Mouse (Mus musculus): ENCODE results near the gene Fhad1.
"Not testable (repeated sequence)": the region's sequence is repeated elsewhere in the genome, so short reads cannot be mapped to it uniquely, and the experiment has no call there.

Gene Fhad1

GRCm38 (mm10) chr4:142039662-142040353 lies 24.9 kb upstream of the Fhad1 start:
- no peak for DNase-seq (ENCODE audit: low spot score in 2 of 2)

- no peak for DNase-seq (ENCODE audit: low spot score in 2 of 2)
Measured at GRCm38 (mm10) chr4:142037897-142038296, 23.0 kb upstream of the Fhad1 start.

GRCm38 (mm10) chr4:142028533-142028932 lies 13.7 kb upstream of the Fhad1 start:
- DNase-seq (ENCODE audit: low spot score in 2 of 2), result no peak

GRCm38 (mm10) chr4:142026965-142027364 lies 12.1 kb upstream of the Fhad1 start:
- DNase-seq (ENCODE audit: low spot score in 2 of 2), result no peak

- DNase-seq (ENCODE audit: low spot score in 2 of 2), result no peak
Measured at GRCm38 (mm10) chr4:142024536-142024935, 9.7 kb upstream of the Fhad1 start.

GRCm38 (mm10) chr4:142023166-142023565 lies 8.3 kb upstream of the Fhad1 start:
- no peak for DNase-seq (ENCODE audit: low spot score in 2 of 2)

GRCm38 (mm10) chr4:142017686-142018085 lies 2.8 kb upstream of the Fhad1 start:
- DNase-seq (ENCODE audit: low spot score in 2 of 2), result no peak

GRCm38 (mm10) chr4:142011236-142011635 lies 3.6 kb downstream of the Fhad1 start:
- no peak for DNase-seq (ENCODE audit: low spot score in 2 of 2)

- no peak for DNase-seq (ENCODE audit: low spot score in 2 of 2)
Measured at GRCm38 (mm10) chr4:142010441-142010840, 4.4 kb downstream of the Fhad1 start.

- DNase-seq (ENCODE audit: low spot score in 2 of 2), result no peak
Measured at GRCm38 (mm10) chr4:142008206-142008605, 6.7 kb downstream of the Fhad1 start.

GRCm38 (mm10) chr4:142000581-142000980 lies 14.3 kb downstream of the Fhad1 start:
- no peak for DNase-seq (ENCODE audit: low spot score in 2 of 2)

- DNase-seq (ENCODE audit: low spot score in 2 of 2), result no peak
Measured at GRCm38 (mm10) chr4:141999494-142000074, 15.3 kb downstream of the Fhad1 start.

- DNase-seq (ENCODE audit: low spot score in 2 of 2), result no peak
Measured at GRCm38 (mm10) chr4:141998282-141998821, 16.5 kb downstream of the Fhad1 start.

GRCm38 (mm10) chr4:141996880-141997279 lies 18.0 kb downstream of the Fhad1 start:
- DNase-seq (ENCODE audit: low spot score in 2 of 2), result no peak

- DNase-seq (ENCODE audit: low spot score in 2 of 2), result no peak
Measured at GRCm38 (mm10) chr4:141996086-141996485, 18.8 kb downstream of the Fhad1 start.

- DNase-seq (ENCODE audit: low spot score in 2 of 2), result not testable (repeated sequence)
Measured at GRCm38 (mm10) chr4:141994062-141994471, 20.8 kb downstream of the Fhad1 start.

- DNase-seq (ENCODE audit: low spot score in 2 of 2), result no peak
Measured at GRCm38 (mm10) chr4:141993347-141994061, 21.4 kb downstream of the Fhad1 start.

GRCm38 (mm10) chr4:141992530-141993204 lies 22.2 kb downstream of the Fhad1 start:
- DNase-seq (ENCODE audit: low spot score in 2 of 2), result no peak

GRCm38 (mm10) chr4:141988178-141988577 lies 26.7 kb downstream of the Fhad1 start:
- no peak for DNase-seq (ENCODE audit: low spot score in 2 of 2)

- peak in 1 of 2 experiments; percentile 55 for DNase-seq (ENCODE audit: low spot score in 2 of 2)
Measured at GRCm38 (mm10) chr4:141983689-141984088, 31.2 kb downstream of the Fhad1 start.

- no peak for DNase-seq (ENCODE audit: low spot score in 2 of 2)
Measured at GRCm38 (mm10) chr4:141981475-141981874, 33.4 kb downstream of the Fhad1 start.

GRCm38 (mm10) chr4:141978582-141978981 lies 36.3 kb downstream of the Fhad1 start:
- DNase-seq (ENCODE audit: low spot score in 2 of 2), result no peak

Data from right cerebral cortex, adult 2 months (tissue).